Mouse (Mus musculus): Measurements from ENCODE around the gene Srsf5. TPM values are rescaled to one million over a fixed set of nuclear protein-coding genes. Genes with fewer than 3 reads are reported as not detected.
"Not testable (repeated sequence)": the region's sequence is repeated elsewhere in the genome, so short reads cannot be mapped to it uniquely, and the experiment has no call there.

The Srsf5 gene
- polyA plus RNA-seq, 1 experiment from 2014 or later, result 681 TPM

DNA sequence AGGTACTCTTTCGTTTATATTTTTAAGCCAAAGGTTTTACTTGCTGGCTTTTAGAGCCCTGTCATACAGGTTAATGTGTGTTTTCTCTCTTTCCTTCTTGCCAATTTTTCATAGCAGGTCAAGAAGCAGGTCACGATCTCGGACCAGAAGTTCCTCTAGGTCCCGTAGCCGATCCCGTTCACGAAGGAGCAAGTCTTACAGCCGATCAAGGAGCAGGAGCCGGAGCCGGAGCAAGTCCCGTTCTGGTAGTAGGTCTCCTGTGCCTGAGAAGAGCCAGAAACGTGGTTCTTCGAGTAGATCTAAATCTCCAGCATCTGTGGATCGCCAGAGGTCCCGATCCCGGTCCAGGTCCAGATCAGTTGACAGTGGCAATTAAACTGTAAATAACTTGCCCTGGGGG lies 4.3 kb downstream of the Srsf5 start:
- not testable (repeated sequence) for ATAC-seq (ENCODE audit: insufficient number of reproducible peaks, insufficient read depth, low FRiP score, low TSS enrichment, low read depth); H3K27me3 ChIP-seq; H3K4me3 ChIP-seq; H3K9ac ChIP-seq; H3K27ac ChIP-seq; H3K9me3 ChIP-seq; H3K4me2 ChIP-seq
- peaks cover 18% of the 10 kb centered on the region for H3K4me1 ChIP-seq
- 93% methylated on average over 16 of the region's 16 CpGs for WGBS
- H3K36me3 ChIP-seq, result peaks cover 69% of the 10 kb centered on the region

DNA sequence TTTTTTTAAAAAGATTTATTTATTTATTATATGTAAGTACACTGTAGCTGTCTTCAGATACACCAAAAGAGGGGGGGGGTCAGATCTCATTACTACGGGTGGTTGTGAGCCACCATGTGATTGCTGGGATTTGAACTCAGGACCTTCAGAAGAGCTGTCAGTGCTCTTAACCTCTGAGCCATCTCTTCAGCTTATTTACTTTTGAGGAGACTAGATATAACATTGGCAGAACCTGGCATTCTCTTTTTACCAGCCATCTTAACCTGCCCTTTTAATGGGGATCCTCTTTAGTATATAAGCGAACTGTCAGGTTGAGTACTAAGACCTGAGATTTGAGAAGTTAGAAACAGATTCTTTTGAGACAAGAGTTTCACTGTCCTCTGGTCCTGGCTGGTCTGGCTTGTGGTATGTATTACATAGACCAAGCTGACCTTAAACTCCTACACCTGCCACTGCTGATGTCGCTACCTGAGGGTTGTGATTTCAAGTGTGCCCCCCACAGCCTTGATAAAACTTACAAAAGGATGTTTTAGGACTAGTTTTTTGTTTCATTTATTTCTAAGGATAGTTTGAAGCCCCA lies 6.4 kb downstream of the Srsf5 start:
- 95% methylated on average over 3 of the region's 3 CpGs for WGBS
- Histone ChIP-seq H3K4me1 (peaks cover 14% of the 10 kb centered on the region), H3K27me3 (no peaks in the 10 kb centered on the region), H3K36me3 (peaks cover 87% of the 10 kb centered on the region), H3K27ac (no peak overlapping the region), H3K4me3 (no peak overlapping the region), H3K9me3 (no peaks in the 10 kb centered on the region), H3K4me2 (no peak overlapping the region), H3K9ac (no peak overlapping the region)
- no peak for ATAC-seq (ENCODE audit: insufficient number of reproducible peaks, insufficient read depth, low FRiP score, low TSS enrichment, low read depth)

DNA sequence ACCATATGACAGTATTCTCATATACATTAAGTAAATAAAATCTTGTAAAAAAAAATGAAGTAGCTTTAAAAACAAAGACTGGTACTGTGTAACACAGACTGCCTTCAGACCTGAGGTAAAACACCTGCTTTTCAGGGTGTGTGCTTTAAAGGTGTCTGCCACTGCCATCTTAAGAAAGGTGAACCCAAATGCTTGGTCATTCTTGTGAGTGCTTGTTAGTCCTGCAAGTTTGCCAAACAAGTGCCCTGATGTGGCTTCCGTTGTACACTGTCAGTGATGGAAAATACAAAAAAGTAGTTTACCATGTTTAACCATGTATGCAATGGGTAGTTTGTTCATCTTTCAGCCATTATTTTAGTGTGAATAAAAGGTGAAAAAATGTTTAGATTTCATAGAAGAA lies 7.2 kb downstream of the Srsf5 start:
- no peaks in the 10 kb centered on the region for H3K9me3 ChIP-seq
- H3K4me3 ChIP-seq, result no peak overlapping the region
- H3K9ac ChIP-seq, result no peak overlapping the region
- ATAC-seq (ENCODE audit: insufficient number of reproducible peaks, insufficient read depth, low FRiP score, low TSS enrichment, low read depth), result no peak
- peaks cover 87% of the 10 kb centered on the region for H3K36me3 ChIP-seq
- peaks cover 6% of the 10 kb centered on the region for H3K4me1 ChIP-seq
- no peak overlapping the region for H3K27ac ChIP-seq
- H3K27me3 ChIP-seq, result no peaks in the 10 kb centered on the region
- H3K4me2 ChIP-seq, result no peak overlapping the region
- 98% methylated on average over 1 of the region's 1 CpGs for WGBS

DNA sequence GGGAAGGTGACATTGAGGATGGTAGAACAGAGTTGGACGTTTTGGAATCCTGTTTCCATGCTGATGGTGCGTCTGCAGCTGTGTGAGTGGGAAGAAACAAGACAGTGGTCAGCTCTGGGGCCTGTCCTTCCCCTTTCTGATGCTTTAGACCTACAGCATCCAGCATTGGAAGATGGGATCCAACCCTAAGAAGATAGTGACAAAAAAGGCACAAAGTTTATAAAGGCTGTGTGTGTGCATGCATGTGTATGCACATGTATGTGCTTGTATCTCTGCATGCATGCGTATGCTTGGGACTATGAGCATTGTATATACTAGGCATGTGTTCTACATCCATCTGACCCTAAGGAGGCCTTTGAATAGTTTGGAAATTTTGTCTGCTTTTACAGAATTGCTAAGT lies 10.7 kb downstream of the Srsf5 start:
- no peak for ATAC-seq (ENCODE audit: insufficient number of reproducible peaks, insufficient read depth, low FRiP score, low TSS enrichment, low read depth)
- no peaks in the 10 kb centered on the region for H3K4me1 ChIP-seq
- no peak overlapping the region for H3K4me2 ChIP-seq
- peaks cover 86% of the 10 kb centered on the region for H3K36me3 ChIP-seq
- H3K4me3 ChIP-seq, result no peak overlapping the region
- WGBS, result 86% methylated on average over 3 of the region's 3 CpGs
- H3K9ac ChIP-seq, result no peak overlapping the region
- H3K27me3 ChIP-seq, result no peaks in the 10 kb centered on the region
- H3K9me3 ChIP-seq, result no peaks in the 10 kb centered on the region
- no peak overlapping the region for H3K27ac ChIP-seq

DNA sequence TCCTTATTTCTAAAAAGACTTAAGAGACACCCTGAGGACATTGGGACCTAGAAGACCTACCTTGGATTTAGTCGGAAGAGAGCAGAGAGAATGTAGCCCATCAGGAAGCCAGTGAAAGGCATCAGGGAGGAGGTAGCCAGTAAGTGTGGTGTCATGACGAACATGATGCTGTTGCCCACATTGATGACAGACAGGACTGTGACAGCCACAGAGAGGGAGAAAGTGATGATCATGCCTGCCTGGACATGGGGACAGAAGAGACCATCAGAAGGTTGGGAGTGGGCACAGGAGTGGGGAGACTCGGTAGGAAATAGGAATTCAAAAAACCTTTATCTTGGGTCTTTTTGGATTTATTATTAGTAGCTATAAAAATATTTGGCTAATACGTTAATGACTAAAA lies 12.7 kb downstream of the Srsf5 start:
- Histone ChIP-seq H3K27me3 (no peaks in the 10 kb centered on the region), H3K4me1 (no peaks in the 10 kb centered on the region), H3K9me3 (no peaks in the 10 kb centered on the region), H3K27ac (no peak overlapping the region), H3K36me3 (peaks cover 68% of the 10 kb centered on the region), H3K4me2 (no peak overlapping the region), H3K9ac (no peak overlapping the region), H3K4me3 (no peak overlapping the region)
- no peak for ATAC-seq (ENCODE audit: insufficient number of reproducible peaks, insufficient read depth, low FRiP score, low TSS enrichment, low read depth)
- 83% methylated on average over 4 of the region's 4 CpGs for WGBS

DNA sequence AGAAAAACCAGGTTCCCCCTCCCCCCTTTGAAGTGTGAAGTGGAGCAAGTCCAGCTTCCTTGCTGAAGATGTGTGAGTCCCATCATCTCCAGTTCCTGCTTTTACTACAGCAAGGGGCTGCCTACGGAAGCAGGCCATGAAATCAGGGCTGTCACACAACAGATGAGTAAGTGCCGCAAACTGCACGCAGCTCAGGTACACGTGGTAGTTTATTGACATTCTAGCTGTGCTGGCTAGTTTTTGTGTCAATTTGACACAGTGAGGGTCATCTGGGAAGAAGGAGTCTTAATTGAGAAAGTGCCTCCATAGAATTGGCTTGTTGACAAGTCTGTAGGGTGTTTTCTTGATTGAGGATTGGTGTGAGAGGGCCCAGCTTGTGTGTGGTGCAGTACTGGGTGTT lies 17.3 kb downstream of the Srsf5 start:
- 81% methylated on average over 4 of the region's 4 CpGs for WGBS
- H3K4me2 ChIP-seq, result no peak overlapping the region
- H3K4me1 ChIP-seq, result no peaks in the 10 kb centered on the region
- H3K9me3 ChIP-seq, result no peaks in the 10 kb centered on the region
- no peak overlapping the region for H3K27ac ChIP-seq
- no peak overlapping the region for H3K9ac ChIP-seq
- ATAC-seq (ENCODE audit: insufficient number of reproducible peaks, insufficient read depth, low FRiP score, low TSS enrichment, low read depth), result no peak
- H3K36me3 ChIP-seq, result peaks cover 23% of the 10 kb centered on the region
- H3K27me3 ChIP-seq, result no peaks in the 10 kb centered on the region
- no peak overlapping the region for H3K4me3 ChIP-seq

DNA sequence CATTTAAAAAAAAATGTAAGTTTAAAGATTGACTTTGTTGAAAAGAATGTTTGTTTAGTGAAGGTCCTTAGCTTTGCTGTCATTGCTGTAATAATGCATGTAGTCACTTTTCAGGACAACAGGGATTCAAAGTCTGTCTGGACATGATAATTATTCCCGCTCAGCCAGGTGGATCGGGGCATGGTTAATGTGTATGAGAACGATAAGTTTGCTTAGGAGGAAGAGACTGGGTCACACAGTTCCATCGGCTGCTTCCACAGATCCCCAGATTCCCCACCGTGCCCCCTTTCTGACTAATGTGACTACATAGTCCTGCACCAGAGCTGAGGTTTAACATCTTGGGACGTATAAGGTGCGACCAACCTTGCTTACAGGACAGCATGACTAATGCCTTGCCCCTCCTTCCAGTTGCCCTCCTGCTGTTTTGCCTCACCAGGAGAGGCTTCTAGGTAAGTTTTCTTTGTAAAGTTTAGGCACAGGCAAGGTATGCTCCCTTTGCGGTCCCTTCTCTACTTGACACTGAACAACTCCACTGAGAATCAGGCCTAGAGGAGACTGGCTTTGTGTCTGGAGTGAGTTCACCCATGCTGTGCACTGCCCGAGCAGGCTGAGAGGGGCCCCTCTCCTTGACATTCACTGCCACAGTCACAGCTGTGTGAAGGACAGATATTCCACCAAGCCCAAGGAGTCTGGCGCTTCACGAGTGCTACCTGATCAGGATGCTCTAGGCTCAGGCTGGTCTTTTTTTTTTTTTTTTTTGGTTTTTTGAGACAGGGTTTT lies 20.9 kb downstream of the Srsf5 start:
- Histone ChIP-seq H3K4me3 (no peak overlapping the region), H3K4me1 (no peaks in the 10 kb centered on the region), H3K4me2 (no peak overlapping the region), H3K9me3 (no peaks in the 10 kb centered on the region), H3K9ac (no peak overlapping the region), H3K27ac (no peak overlapping the region), H3K36me3 (no peaks in the 10 kb centered on the region), H3K27me3 (no peaks in the 10 kb centered on the region)
- ATAC-seq (ENCODE audit: insufficient number of reproducible peaks, insufficient read depth, low FRiP score, low TSS enrichment, low read depth), result no peak
- WGBS, result 80% methylated on average over 11 of the region's 11 CpGs

DNA sequence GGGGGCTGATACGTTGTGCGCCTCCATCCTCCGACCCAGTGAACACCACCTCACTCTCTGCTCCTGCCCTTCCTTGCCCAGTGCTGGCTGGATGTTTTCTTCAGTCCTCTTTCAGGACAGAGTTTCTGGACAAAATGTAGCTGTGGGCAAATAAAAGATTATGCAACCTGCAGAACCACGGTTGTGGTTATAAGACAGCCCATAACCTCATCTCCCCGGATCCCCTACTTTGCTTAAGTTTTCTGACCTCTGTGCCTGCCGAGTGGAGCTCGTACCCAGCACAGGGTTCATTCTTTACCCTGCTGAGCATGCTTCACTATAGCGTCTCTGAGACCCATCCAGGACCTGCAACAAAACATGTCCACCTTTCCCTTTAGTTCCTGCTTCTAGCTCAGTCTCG lies 22.6 kb downstream of the Srsf5 start:
- no peaks in the 10 kb centered on the region for H3K27me3 ChIP-seq
- no peak overlapping the region for H3K27ac ChIP-seq
- WGBS, result 85% methylated on average over 9 of the region's 9 CpGs
- no peak overlapping the region for H3K4me3 ChIP-seq
- ATAC-seq (ENCODE audit: insufficient number of reproducible peaks, insufficient read depth, low FRiP score, low TSS enrichment, low read depth), result no peak
- no peaks in the 10 kb centered on the region for H3K36me3 ChIP-seq
- no peak overlapping the region for H3K4me2 ChIP-seq
- no peaks in the 10 kb centered on the region for H3K4me1 ChIP-seq
- H3K9me3 ChIP-seq, result no peaks in the 10 kb centered on the region
- no peak overlapping the region for H3K9ac ChIP-seq

DNA sequence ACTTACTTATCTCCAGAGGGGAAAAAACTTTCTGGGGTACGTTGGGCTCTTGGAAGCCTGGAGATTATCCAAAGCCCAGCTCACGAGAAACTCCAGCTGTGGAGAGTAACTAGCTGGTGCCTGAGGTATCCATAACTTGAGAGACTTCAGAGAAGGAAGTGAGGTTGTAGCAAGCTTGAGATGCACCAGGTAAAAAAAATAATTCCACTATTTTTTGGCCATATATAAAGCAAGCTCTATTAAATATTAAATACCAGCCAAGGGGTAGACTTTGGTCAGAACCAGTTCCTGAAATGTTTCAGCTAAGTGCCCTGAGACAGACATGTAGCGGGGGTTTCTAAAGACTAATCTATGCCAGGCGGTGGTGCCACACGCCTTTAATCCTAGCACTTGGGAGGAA lies 23.3 kb downstream of the Srsf5 start, which contains the start of gene Slc10a1:
Gene Slc10a1 (minus strand): TSS at position 101 of the 400 bp plus-strand sequence.
- WGBS, result 83% methylated on average over 5 of the region's 5 CpGs
- Histone ChIP-seq H3K36me3 (no peaks in the 10 kb centered on the region), H3K9ac (no peak within 1 kb of the TSS), H3K4me1 (no peaks in the 10 kb centered on the region), H3K4me3 (no peak within 1 kb of the TSS), H3K27me3 (no peaks in the 10 kb centered on the region), H3K9me3 (no peaks in the 10 kb centered on the region), H3K27ac (no peak within 1 kb of the TSS), H3K4me2 (no peak within 1 kb of the TSS)
- no peak for ATAC-seq (ENCODE audit: insufficient number of reproducible peaks, insufficient read depth, low FRiP score, low TSS enrichment, low read depth)

DNA sequence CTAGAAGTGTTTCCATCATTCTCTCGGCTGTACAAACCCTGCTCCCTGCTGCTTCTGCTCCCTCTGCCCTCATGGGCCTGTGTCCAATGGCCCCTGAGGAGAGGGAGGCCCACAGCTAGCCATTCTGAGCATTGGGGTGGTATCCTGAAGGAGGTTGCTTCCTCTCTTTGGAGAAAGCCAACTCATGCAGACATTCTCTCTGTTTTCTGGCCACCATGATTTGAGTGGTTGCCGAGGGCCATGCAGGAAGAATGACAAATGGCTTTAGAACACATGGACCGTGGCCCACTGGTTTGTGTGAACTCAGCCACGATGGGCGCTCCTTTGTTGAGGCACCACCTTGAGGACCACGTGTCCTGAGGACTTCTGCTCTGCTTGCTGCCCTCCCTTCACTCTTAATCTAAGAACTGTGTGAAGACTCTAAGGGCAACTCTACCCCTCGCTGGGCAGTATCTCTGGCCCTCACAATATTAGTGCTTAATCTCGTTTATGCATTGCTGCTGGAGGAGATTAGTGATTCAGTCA lies 24.9 kb downstream of the Srsf5 start:
- H3K9ac ChIP-seq, result no peak overlapping the region
- no peak overlapping the region for H3K4me2 ChIP-seq
- no peak for ATAC-seq (ENCODE audit: insufficient number of reproducible peaks, insufficient read depth, low FRiP score, low TSS enrichment, low read depth)
- no peaks in the 10 kb centered on the region for H3K9me3 ChIP-seq
- H3K4me1 ChIP-seq, result no peaks in the 10 kb centered on the region
- WGBS, result 84% methylated on average over 8 of the region's 8 CpGs
- no peak overlapping the region for H3K27ac ChIP-seq
- no peaks in the 10 kb centered on the region for H3K27me3 ChIP-seq
- H3K4me3 ChIP-seq, result no peak overlapping the region
- no peaks in the 10 kb centered on the region for H3K36me3 ChIP-seq

DNA sequence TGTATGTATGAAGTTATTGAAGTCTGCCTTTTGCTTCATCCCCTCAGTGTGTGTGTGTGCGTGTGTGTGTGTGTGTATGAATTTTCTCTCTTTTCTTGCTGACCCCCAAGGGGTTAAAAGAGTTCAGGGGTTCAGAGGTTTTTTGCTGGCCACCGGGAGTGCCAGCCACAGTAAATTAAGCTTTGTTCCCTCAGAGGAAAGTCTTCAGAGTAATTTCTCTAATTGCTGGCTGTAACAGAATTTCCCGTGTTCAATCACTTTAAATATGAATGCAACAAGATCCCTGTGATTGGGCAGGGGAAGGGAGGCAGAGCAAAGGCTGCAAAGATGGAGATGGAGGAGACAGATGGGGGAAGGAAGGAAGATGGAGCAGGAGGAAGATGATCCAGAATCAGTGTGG lies 26.5 kb downstream of the Srsf5 start:
- Histone ChIP-seq H3K9ac (no peak overlapping the region), H3K27me3 (no peaks in the 10 kb centered on the region), H3K9me3 (no peaks in the 10 kb centered on the region), H3K4me1 (no peaks in the 10 kb centered on the region), H3K4me3 (no peak overlapping the region), H3K4me2 (no peak overlapping the region), H3K36me3 (no peaks in the 10 kb centered on the region), H3K27ac (no peak overlapping the region)
- 17% methylated on average over 3 of the region's 3 CpGs for WGBS
- no peak for ATAC-seq (ENCODE audit: insufficient number of reproducible peaks, insufficient read depth, low FRiP score, low TSS enrichment, low read depth)
